Mouse (Mus musculus): ENCODE data around the gene 2900026A02Rik.
A peak's percentile ranks its signal among the peaks of the same experiment; 100 is the strongest.

The 2900026A02Rik gene

GRCm38 (mm10) chr5:113099546-113099945 is 121.5 kb downstream of the 2900026A02Rik start:
- peak in 1 of 2 experiments; percentile 94 for DNase-seq (ENCODE audit: low spot score in 2 of 2)

DNA sequence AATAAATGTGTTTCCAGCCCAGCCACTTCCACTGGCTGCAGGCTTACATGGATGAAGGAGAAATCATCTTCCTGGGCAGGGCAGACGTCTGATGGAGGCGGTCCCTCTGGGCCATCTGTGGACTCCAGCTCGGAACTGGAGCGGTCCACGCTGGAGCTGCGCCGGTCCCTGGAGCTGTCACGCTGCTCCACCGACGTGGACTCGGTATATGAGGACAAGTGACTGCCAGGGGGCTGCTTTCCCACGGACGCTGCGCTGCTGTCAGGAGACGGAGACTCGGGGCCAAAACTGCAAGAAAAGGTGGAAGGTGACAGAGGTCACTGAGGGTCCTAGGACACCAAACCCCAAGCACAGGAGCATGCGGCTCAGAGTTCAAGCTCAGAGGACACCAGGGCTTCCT is 123.5 kb downstream of the 2900026A02Rik start:
- DNase-seq (ENCODE audit: low spot score in 2 of 2): no peak

GRCm38 (mm10) chr5:113095456-113095855 is 125.6 kb downstream of the 2900026A02Rik start:
- no peak for DNase-seq (ENCODE audit: low spot score in 2 of 2)

DNA sequence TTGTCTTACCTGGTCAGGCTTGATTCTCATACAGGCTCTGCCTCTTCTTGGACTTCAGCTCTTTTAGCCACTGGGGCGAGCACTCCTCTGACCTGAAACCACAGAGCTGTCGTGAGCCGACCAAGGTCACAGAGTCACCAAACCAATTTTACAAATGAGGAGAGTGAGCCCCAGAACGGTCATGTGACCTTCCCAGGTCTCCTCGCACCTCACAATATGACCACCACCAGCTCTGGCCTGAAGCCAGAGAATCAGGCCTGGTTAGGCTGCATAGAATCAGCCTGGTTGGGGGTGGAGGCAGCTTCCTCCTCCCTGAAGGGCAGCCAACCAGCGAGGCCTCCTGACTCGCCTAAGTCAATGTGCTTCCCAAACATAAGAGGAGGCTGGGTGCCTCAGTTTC is 128.6 kb downstream of the 2900026A02Rik start:
- DNase-seq (ENCODE audit: low spot score in 2 of 2): no peak

DNA sequence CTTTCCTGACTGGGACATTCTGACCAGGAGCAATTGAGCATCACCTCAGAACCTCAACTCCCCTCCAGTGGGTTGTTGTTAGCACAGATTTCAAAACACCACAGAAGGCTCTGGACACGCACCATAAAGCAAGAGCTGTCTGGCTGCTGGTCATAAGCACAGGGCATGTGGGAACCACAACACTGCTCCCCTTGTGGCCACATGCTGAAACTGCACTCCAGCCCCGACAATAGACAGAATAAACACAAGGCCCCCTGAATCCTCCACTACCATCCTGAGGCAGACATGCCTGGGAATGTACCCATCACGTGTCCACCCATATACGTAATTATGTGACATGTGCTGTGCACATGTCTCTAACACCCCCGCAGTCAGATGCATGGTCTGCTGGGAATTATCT is 129.9 kb downstream of the 2900026A02Rik start:
- no peak for DNase-seq (ENCODE audit: low spot score in 2 of 2)

DNA sequence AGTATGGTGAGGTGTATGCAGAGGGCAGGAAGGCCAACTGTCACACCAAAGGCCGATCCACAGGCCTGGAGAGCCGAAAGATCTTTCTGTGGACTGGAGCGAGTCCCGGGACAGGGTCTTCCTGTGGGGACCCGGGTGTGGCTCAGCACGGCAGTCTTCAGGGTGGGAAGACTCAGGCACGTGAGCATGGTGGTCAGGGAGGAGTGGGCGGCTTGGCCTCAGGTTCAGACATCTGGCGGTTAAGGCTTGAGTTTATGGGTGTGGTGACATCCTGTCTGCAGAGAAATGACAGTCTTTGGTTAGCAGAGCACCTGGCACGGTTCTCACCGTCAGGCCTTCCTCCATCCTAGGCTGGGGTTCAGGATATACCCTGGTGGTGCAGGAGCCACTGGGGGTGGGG is 130.3 kb downstream of the 2900026A02Rik start:
- no peak for DNase-seq (ENCODE audit: low spot score in 2 of 2)

DNA sequence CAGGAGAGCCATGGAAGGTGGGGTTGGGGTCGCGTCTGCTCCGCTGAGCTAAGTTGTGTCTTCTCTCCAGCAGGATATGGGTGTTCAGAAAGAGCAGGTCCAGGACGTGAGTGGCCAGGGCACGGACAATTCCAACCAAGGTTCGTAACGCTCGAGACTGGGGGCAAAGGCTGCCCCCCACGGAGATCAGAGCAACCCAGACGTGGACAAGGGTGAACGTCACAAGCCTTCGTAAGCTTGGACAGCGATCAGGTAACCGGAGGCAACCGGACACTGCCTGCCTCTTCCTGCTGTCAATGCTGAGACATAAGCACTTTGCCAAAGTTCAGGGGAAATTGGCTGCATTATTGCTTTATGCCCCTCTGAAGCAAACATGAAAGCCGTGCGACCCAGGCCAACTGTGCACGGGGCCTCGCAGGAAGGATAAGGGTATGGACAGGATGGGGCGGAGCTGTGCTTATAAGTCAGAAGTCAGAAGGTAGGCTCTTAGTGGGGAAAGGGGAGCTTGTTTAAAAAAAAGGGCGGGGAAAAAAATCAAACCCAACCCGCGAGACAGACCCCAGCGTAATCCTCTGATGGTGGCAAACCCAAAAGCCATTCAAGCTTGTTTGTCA is 130.9 kb downstream of the 2900026A02Rik start:
- DNase-seq (ENCODE audit: low spot score in 2 of 2): no peak

GRCm38 (mm10) chr5:113087465-113087864 is 133.6 kb downstream of the 2900026A02Rik start:
- no peak for DNase-seq (ENCODE audit: low spot score in 2 of 2)

DNA sequence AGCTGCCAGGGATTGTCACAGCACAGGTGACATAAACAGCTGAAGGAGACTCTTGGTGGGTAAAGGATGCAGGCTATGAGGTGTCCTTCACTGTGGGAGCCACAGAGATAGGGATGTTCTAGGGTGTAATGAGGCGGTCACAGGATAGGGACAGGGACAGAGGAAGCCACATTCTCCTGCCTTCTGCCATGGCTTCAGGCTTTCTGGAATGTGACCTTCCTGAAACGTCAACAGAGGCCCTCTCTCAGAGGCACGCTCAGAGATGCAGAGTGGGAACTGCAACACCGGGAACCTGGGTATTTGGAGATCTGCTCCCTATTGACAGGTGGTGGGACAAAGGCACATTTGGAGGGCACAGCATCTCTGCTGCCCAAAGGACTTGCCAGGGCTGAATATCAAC is 134.0 kb downstream of the 2900026A02Rik start:
- no peak for DNase-seq (ENCODE audit: low spot score in 2 of 2)

DNA sequence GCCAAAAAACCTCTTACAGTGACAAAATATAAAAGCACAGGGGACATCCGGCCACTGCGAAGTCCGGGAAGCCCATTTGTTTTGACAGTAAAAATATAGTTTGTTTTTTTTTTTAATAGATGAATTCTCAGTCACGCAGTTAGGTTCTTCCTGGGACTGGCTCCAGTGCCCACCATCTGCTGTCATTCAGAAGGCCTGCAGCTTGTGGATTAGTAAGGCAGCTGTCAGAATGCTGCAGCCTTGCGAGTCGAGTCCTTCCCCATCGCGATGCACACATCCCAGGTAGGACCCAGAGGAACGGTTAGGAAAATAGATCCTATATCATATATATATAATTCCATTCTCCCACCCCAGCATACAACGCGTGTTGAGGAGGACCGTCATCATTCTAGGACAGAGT is 134.6 kb downstream of the 2900026A02Rik start:
- no peak for DNase-seq (ENCODE audit: low spot score in 2 of 2)

GRCm38 (mm10) chr5:113085931-113086330 is 135.1 kb downstream of the 2900026A02Rik start:
- DNase-seq (ENCODE audit: low spot score in 2 of 2): no peak

- no peak for DNase-seq (ENCODE audit: low spot score in 2 of 2)
Observed at GRCm38 (mm10) chr5:113084309-113084708, 136.7 kb downstream of the 2900026A02Rik start.

DNA sequence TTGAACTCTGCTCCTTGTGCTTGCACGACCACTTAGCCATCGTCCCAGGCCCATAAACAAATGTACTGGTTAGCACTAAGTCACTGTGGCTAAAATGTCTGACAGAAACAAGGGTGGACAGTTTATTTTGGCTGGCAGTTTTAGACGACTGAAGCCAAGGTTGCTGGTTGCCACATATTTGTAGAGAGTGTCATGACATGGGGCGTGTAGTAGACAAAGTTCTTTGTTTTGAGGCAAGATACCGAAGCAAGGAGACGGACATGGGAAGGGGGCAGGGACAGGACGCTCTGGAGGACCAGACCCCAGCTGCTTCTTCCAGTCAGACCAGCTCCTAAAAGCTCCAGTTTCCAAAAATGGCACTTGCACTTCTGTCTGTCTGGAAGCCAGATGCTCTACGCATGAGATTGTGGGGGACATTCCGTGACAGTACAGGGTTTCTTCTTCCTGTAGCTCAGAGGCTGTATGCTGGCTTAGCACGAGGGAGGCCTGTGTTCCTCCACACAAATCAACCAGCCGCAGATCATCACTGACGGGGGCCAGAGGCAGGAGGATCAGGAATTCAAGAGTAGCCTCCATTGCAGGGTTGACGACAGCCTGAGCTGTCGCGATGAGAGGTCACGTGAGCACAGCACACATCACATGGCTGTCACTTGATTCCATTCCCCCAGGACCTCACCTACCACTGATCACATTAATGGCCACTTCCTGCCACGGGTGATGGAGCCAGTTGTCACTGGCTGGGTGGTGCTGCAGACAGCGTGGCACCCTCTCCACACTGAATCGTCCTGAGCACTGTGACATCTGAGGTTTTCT is 138.5 kb downstream of the 2900026A02Rik start:
- no peak for DNase-seq (ENCODE audit: low spot score in 2 of 2)

DNA sequence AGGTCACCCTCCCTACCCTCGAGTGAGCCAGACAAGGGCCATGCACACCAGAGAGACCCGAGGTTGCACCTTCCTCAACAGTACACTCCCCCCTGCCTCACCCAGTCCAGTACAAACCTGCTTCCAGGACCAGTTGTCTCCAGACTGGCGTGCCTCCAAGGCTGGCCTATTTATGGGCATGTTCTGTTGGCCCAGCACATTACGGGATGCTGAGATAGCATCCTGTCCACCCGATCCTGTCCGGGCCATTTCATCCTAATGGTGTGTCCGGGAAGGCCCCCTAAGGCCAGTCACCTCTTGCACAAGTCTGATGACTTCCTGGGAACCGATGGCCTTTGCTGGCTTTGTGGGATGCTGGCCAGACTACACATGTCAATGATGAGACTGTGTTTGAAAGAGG is 139.6 kb downstream of the 2900026A02Rik start, which contains the start of gene Crybb3:
TSS of gene Crybb3 (minus strand) at position 146 of the 400 bp plus-strand sequence.
- no peak for DNase-seq (ENCODE audit: low spot score in 2 of 2)

GRCm38 (mm10) chr5:113081020-113081419 is 140.0 kb downstream of the 2900026A02Rik start:
- no peak for DNase-seq (ENCODE audit: low spot score in 2 of 2)

- DNase-seq (ENCODE audit: low spot score in 2 of 2): no peak
Observed at GRCm38 (mm10) chr5:113079783-113080182, 141.3 kb downstream of the 2900026A02Rik start.

DNA sequence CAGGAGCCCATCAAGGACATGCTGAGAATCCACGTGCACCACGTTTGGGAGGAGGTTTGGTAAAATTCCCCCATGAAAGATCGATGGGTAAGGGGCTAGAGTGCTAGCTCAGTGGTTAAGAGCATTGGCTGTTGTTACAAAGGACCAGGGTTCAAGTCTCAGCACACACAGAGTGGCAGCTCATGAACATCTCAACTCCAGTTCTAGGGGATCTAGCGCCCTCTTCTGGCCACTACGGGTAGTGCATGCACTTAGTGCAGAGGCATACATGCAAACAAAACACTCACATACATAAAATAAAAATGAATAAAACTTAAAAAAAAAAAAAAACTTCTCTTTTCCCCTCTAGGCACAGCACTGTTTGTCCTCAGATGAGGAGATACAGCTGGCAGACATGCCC is 142.3 kb downstream of the 2900026A02Rik start:
- DNase-seq (ENCODE audit: low spot score in 2 of 2): no peak

DNA sequence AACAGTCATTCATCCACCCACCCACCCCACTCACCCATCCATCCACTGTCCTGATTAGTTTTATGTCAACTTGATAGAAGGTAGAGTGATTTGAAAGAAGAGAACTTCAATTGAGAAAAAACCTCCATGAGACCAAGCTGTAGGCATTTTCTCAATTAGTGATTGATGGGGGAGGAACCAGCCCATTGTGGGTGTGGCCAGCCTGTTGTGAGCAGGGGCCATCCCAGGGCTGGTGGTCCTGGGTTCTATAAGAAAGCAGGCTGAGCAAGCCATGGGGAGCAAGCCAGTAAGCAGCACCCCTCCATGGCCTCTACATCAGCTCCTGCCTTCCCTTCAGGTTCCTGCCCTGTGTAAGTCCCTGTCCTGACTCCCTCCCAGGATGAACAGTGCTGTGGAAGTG is 151.0 kb downstream of the 2900026A02Rik start, which contains the start of gene Crybb2:
TSS of gene Crybb2 (minus strand) at position 101 of the 400 bp plus-strand sequence.
- DNase-seq (ENCODE audit: low spot score in 2 of 2): no peak

DNA sequence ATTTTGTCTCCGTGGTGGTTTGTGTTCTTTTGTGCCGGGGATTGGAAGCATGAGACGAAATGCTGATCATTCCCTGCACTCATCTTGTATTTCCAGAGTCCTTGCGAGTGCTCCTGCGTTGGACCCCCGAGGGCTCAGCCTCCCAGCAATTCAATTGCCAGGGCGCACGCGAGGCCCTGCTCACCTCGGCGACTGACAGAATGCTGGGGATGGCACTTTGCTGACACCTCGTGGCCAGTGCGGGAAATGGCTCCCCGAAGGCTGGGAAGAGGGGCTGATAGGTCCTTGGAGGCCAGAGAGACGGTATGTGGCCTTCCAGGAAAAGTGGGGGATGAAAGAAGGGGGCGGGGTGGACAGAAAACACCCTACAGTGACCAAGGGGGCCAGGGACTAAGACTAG is 166.7 kb downstream of the 2900026A02Rik start:
- DNase-seq (ENCODE audit: low spot score in 2 of 2): peak in 1 of 2 experiments; percentile 87

- no peak for DNase-seq (ENCODE audit: low spot score in 2 of 2)
Observed at GRCm38 (mm10) chr5:113050581-113051185, 170.4 kb downstream of the 2900026A02Rik start.

- DNase-seq (ENCODE audit: low spot score in 2 of 2): peak in 1 of 2 experiments; percentile 28
Observed at GRCm38 (mm10) chr5:113049876-113050275, 171.2 kb downstream of the 2900026A02Rik start.

DNA sequence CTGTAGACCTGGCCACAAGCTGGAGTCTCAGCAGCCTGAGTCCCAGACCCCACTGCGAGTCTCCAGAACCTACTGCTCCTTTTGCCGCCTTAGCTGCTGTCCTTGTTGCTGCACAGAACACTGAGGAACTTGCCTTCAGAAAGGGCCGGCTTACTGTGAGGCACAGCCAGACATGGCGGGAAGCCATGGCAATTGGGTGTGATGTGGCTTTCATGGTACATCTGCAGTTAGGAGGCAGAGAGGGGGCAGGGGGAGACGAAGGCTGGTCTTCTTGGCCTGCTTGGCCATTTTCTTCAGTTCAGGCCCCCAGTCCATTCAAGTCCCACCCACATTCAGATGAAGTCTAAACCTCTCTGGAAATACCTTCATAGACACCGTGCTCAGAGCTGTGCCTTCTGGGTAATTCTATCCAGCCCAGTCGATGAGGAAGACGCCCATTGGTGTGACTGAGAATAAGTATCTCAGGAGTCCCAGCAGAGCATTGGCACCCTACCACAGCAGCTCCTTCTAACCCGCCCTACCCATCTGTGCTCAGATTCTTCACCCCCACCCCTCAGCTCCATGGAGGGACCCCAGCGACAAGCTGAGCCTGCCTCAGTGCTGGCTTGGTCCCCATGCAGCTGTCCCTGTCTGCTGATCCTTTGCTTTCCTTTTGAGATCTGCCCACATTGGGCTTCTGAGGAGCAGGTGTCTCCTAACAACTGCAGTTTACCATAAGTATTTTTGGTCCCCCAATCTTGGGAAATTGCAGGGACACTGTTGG is 175.3 kb downstream of the 2900026A02Rik start:
- peak in 1 of 2 experiments; percentile 54 for DNase-seq (ENCODE audit: low spot score in 2 of 2)
